Mouse (Mus musculus) stomach, postnatal 0 days (tissue): ENCODE measurements at regions not wholly inside any gene's neighbourhood (a gene's known extent, or its start where the extent isn't known, plus 50 kb on each side); places are given as distances from the start of the nearest gene placed in this dataset.

Experiments used
- CTCF ChIP-seq: IDR thresholded peaks from 2 replicates; pipeline ENCODE4 v1.5.1; 2016; ENCODE audit warnings: antibody characterized with exemption, low read depth, mild to moderate bottlenecking, moderate library complexity
- EP300 ChIP-seq: optimal IDR thresholded peaks from 2 replicates; pipeline ENCODE3; 2016; ENCODE audit warnings: antibody characterized with exemption

GRCm38 (mm10) chr6:117596166-117596840 lies 244.7 kb upstream of the Zfp637 start:
- no peak for TF ChIP-seq CTCF
- TF ChIP-seq EP300 = no peak
